Mouse (Mus musculus): ENCODE measurements around the gene Ppp1r12b. TPM values are rescaled to one million over a fixed set of nuclear protein-coding genes. Genes with fewer than 3 reads are reported as not detected.

Ppp1r12b gene
- polyA plus RNA-seq, 1 experiment = 16.0 TPM

GRCm38 (mm10) chr1:134932431-134932830 is 23.3 kb downstream of the Ppp1r12b start:
- H3K4me1 ChIP-seq (replicated peaks; ENCODE audit: control insufficient read depth, insufficient read depth, low read length) = peaks cover 4% of the 10 kb centered on the region; the same call in 1 of the 2 replicates
- H3K4me3 ChIP-seq (ENCODE audit: control insufficient read depth, insufficient read depth, low read length) = no peak overlapping the region
- H3K27me3 ChIP-seq (ENCODE audit: control insufficient read depth, insufficient read depth, low read length) = no peaks in the 10 kb centered on the region
- WGBS = 93% methylated on average over 7 of the region's 7 CpGs
- no peak for DNase-seq
- no peak overlapping the region for H3K27ac ChIP-seq (ENCODE audit: control insufficient read depth, insufficient read depth, low read length)
- TF ChIP-seq POLR2A (IDR thresholded peaks at IDR 0.05; ENCODE audit: control insufficient read depth, extremely low read depth, insufficient read depth, low read length, poor library complexity) (no peak), CTCF (IDR thresholded peaks at IDR 0.05; ENCODE audit: borderline replicate concordance, control insufficient read depth, extremely low read depth, insufficient read depth, low read length, poor library complexity) (no peak)
- H3K36me3 ChIP-seq (ENCODE audit: control insufficient read depth, insufficient read depth, low read length) = no peaks in the 10 kb centered on the region

GRCm38 (mm10) chr1:134919010-134919409 is 36.7 kb downstream of the Ppp1r12b start:
- WGBS = 93% methylated on average over 6 of the region's 6 CpGs

GRCm38 (mm10) chr1:134915421-134915820 is 40.3 kb downstream of the Ppp1r12b start:
- H3K4me3 ChIP-seq (ENCODE audit: control insufficient read depth, insufficient read depth, low read length) = no peak overlapping the region
- no peak overlapping the region for H3K27ac ChIP-seq (ENCODE audit: control insufficient read depth, insufficient read depth, low read length)
- no peak for DNase-seq
- H3K27me3 ChIP-seq (ENCODE audit: control insufficient read depth, insufficient read depth, low read length) = no peaks in the 10 kb centered on the region
- 91% methylated on average over 4 of the region's 4 CpGs for WGBS
- no peak for TF ChIP-seq CTCF (IDR thresholded peaks at IDR 0.05; ENCODE audit: borderline replicate concordance, control insufficient read depth, extremely low read depth, insufficient read depth, low read length, poor library complexity)
- no peak for TF ChIP-seq POLR2A (IDR thresholded peaks at IDR 0.05; ENCODE audit: control insufficient read depth, extremely low read depth, insufficient read depth, low read length, poor library complexity)
- no peaks in the 10 kb centered on the region for H3K36me3 ChIP-seq (ENCODE audit: control insufficient read depth, insufficient read depth, low read length)
- H3K4me1 ChIP-seq (replicated peaks; ENCODE audit: control insufficient read depth, insufficient read depth, low read length) = no peaks in the 10 kb centered on the region

More at GRCm38 (mm10) chr1:134919010-134919409, 36.7 kb downstream of the Ppp1r12b start:
- H3K27ac ChIP-seq (ENCODE audit: control insufficient read depth, insufficient read depth, low read length) = no peak overlapping the region
- H3K4me3 ChIP-seq (ENCODE audit: control insufficient read depth, insufficient read depth, low read length) = no peak overlapping the region
- H3K4me1 ChIP-seq (replicated peaks; ENCODE audit: control insufficient read depth, insufficient read depth, low read length) = no peaks in the 10 kb centered on the region
- no peak for DNase-seq
- no peaks in the 10 kb centered on the region for H3K27me3 ChIP-seq (ENCODE audit: control insufficient read depth, insufficient read depth, low read length)
- no peaks in the 10 kb centered on the region for H3K36me3 ChIP-seq (ENCODE audit: control insufficient read depth, insufficient read depth, low read length)
- TF ChIP-seq CTCF (IDR thresholded peaks at IDR 0.05; ENCODE audit: borderline replicate concordance, control insufficient read depth, extremely low read depth, insufficient read depth, low read length, poor library complexity) (no peak), POLR2A (IDR thresholded peaks at IDR 0.05; ENCODE audit: control insufficient read depth, extremely low read depth, insufficient read depth, low read length, poor library complexity) (no peak)

GRCm38 (mm10) chr1:134913535-134913934 is 42.2 kb downstream of the Ppp1r12b start:
- H3K4me3 ChIP-seq (ENCODE audit: control insufficient read depth, insufficient read depth, low read length) = no peak overlapping the region
- 98% methylated on average over 4 of the region's 4 CpGs for WGBS
- no peak overlapping the region for H3K27ac ChIP-seq (ENCODE audit: control insufficient read depth, insufficient read depth, low read length)
- no peaks in the 10 kb centered on the region for H3K27me3 ChIP-seq (ENCODE audit: control insufficient read depth, insufficient read depth, low read length)
- H3K4me1 ChIP-seq (replicated peaks; ENCODE audit: control insufficient read depth, insufficient read depth, low read length) = no peaks in the 10 kb centered on the region
- no peak for DNase-seq
- H3K36me3 ChIP-seq (ENCODE audit: control insufficient read depth, insufficient read depth, low read length) = no peaks in the 10 kb centered on the region
- no peak for TF ChIP-seq POLR2A (IDR thresholded peaks at IDR 0.05; ENCODE audit: control insufficient read depth, extremely low read depth, insufficient read depth, low read length, poor library complexity)

- Histone ChIP-seq H3K27ac (ENCODE audit: control insufficient read depth, insufficient read depth, low read length) (no peak overlapping the region), H3K27me3 (ENCODE audit: control insufficient read depth, insufficient read depth, low read length) (no peaks in the 10 kb centered on the region), H3K4me1 (replicated peaks; ENCODE audit: control insufficient read depth, insufficient read depth, low read length) (no peaks in the 10 kb centered on the region), H3K36me3 (ENCODE audit: control insufficient read depth, insufficient read depth, low read length) (no peaks in the 10 kb centered on the region), H3K4me3 (ENCODE audit: control insufficient read depth, insufficient read depth, low read length) (no peak overlapping the region)
- 92% methylated on average over 4 of the region's 4 CpGs for WGBS
- DNase-seq = no peak
- TF ChIP-seq POLR2A (IDR thresholded peaks at IDR 0.05; ENCODE audit: control insufficient read depth, extremely low read depth, insufficient read depth, low read length, poor library complexity) (no peak), CTCF (IDR thresholded peaks at IDR 0.05; ENCODE audit: borderline replicate concordance, control insufficient read depth, extremely low read depth, insufficient read depth, low read length, poor library complexity) (no peak)
Observed at GRCm38 (mm10) chr1:134911892-134912291, 43.9 kb downstream of the Ppp1r12b start.

- no peaks in the 10 kb centered on the region for H3K36me3 ChIP-seq (ENCODE audit: control insufficient read depth, insufficient read depth, low read length)
- no peak for DNase-seq
- no peak overlapping the region for H3K27ac ChIP-seq (ENCODE audit: control insufficient read depth, insufficient read depth, low read length)
- TF ChIP-seq CTCF (IDR thresholded peaks at IDR 0.05; ENCODE audit: borderline replicate concordance, control insufficient read depth, extremely low read depth, insufficient read depth, low read length, poor library complexity) = no peak
- no peak for TF ChIP-seq POLR2A (IDR thresholded peaks at IDR 0.05; ENCODE audit: control insufficient read depth, extremely low read depth, insufficient read depth, low read length, poor library complexity)
- H3K4me1 ChIP-seq (replicated peaks; ENCODE audit: control insufficient read depth, insufficient read depth, low read length) = no peaks in the 10 kb centered on the region
- 80% methylated on average over 3 of the region's 3 CpGs for WGBS
- no peak overlapping the region for H3K4me3 ChIP-seq (ENCODE audit: control insufficient read depth, insufficient read depth, low read length)
- no peaks in the 10 kb centered on the region for H3K27me3 ChIP-seq (ENCODE audit: control insufficient read depth, insufficient read depth, low read length)
Observed at GRCm38 (mm10) chr1:134910037-134910436, 45.7 kb downstream of the Ppp1r12b start.

- Histone ChIP-seq H3K27ac (ENCODE audit: control insufficient read depth, insufficient read depth, low read length) (no peak overlapping the region), H3K27me3 (ENCODE audit: control insufficient read depth, insufficient read depth, low read length) (no peaks in the 10 kb centered on the region), H3K36me3 (ENCODE audit: control insufficient read depth, insufficient read depth, low read length) (no peaks in the 10 kb centered on the region), H3K4me1 (replicated peaks; ENCODE audit: control insufficient read depth, insufficient read depth, low read length) (no peaks in the 10 kb centered on the region), H3K4me3 (ENCODE audit: control insufficient read depth, insufficient read depth, low read length) (no peak overlapping the region)
- 88% methylated on average over 9 of the region's 9 CpGs for WGBS
- no peak for TF ChIP-seq CTCF (IDR thresholded peaks at IDR 0.05; ENCODE audit: borderline replicate concordance, control insufficient read depth, extremely low read depth, insufficient read depth, low read length, poor library complexity)
- TF ChIP-seq POLR2A (IDR thresholded peaks at IDR 0.05; ENCODE audit: control insufficient read depth, extremely low read depth, insufficient read depth, low read length, poor library complexity) = no peak
- DNase-seq = no peak
Observed at GRCm38 (mm10) chr1:134909442-134909841, 46.3 kb downstream of the Ppp1r12b start.
